Mouse (Mus musculus): ENCODE measurements at regions not wholly inside any gene's neighbourhood (a gene's known extent, or its start where the extent isn't known, plus 50 kb on each side); places are given as distances from the start of the nearest gene placed in this dataset.

DNA sequence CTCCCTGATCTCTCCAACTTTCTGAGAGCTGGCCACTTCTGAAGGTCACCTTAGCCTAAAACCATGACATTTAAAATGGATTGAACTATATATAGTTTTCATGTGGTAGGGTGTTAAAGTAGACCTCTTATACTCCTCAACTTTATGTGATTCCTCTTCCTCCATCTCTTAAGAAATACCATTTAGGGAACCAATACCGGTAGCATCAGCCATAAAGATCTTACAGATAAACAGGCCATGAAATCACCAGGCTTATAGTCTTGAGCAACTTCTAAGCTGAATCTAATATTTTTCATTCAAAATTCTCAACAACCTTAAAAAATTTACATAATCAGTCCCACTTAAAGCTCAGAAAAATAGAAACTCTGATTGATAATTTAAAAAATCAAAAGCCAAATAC is 56.2 kb downstream of the Rpl36a-ps1 start:
- DNase-seq (ENCODE audit: low read depth, low spot score) = no peak

DNA sequence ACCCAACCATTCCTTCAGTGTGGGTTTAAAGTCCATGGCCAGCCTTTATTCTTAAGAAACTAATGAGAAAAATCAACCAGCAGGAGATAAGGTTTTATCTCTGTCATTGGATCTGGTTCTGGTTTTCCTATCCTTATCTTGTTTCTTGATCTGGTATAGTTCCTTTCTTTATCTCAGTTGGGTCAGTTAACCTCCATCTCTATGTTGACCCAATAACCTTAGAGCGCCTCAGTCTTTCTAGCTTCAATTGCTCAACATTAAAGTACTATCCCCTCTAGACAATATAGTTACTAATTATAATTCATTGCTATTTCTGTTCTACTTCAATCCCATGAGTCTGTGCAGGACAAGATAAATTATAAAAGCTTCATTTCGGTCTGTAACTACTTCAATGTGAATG is 56.7 kb downstream of the Rpl36a-ps1 start:
- no peak for DNase-seq (ENCODE audit: low read depth, low spot score)

GRCm38 (mm10) chr14:98933371-98933916 is 60.7 kb downstream of the Rpl36a-ps1 start:
- no peak for DNase-seq (ENCODE audit: low read depth, low spot score)

DNA sequence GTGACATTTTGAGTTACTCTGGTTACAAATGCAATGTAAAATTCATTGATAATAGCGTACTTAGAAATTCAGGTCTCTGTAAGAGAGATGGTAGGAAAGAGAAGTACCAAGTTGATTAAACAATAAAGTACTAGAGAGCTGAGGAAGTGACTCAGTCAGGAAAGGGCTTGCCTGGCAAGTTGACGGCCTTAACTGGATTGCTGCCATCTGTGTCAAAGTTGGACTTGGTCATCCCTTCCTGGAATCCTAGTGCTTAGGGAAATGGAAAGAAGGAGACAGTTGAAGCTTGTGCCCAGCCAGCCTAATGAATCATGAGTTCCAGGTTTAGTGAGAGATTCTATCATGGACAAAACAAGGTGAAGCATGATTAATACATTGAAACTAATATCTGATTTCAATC is 64.8 kb downstream of the Rpl36a-ps1 start:
- DNase-seq (ENCODE audit: low read depth, low spot score) = no peak

DNA sequence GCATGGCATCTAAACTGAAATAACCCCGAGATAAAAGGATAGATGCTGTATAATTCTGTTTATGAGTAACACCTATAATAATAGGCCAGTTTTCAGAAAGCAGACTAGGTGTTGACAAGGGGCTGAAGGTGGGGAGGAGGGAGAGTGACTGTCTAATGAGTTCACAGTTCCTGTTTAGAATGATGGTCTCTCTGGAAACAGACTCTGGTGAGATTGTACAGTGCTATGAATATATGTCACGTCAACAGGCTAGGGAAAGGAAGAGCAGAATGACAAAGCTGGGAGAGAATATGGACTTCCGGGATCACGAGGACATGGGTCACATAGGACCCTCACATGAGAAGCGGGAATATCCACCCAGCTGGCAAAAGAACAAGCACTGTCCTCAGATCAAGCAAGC is 85.9 kb downstream of the Rpl36a-ps1 start:
- no peak for DNase-seq (ENCODE audit: low read depth, low spot score)

GRCm38 (mm10) chr14:98898876-98899275 is 95.2 kb downstream of the Rpl36a-ps1 start:
- no peak for DNase-seq (ENCODE audit: low read depth, low spot score)

- no peak for DNase-seq (ENCODE audit: low read depth, low spot score)
These were observed 96.7 kb downstream of the Rpl36a-ps1 start for GRCm38 (mm10) chr14:98897390-98897789.

GRCm38 (mm10) chr14:98895933-98896332 is 98.2 kb downstream of the Rpl36a-ps1 start:
- no peak for DNase-seq (ENCODE audit: low read depth, low spot score)

DNA sequence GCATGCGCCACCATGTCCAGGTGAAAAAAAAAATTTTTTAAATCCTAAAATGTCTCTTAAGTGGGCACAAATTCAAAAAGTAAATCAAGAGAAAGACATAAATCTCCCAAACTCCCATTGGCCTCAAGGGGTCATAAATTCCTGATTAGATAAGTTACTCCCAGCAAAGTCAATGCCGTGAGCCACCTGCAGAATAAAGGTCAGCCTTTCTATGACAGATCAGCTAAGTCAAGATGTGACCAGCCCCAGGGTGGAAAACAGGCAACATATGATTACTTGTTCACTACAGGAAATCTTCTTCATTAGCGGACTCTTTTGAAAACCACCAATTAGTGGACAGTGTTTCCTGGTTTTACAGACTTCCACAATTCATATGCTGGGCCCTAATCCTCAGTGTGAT is 101.4 kb downstream of the Rpl36a-ps1 start:
- no peak for DNase-seq (ENCODE audit: low read depth, low spot score)

DNA sequence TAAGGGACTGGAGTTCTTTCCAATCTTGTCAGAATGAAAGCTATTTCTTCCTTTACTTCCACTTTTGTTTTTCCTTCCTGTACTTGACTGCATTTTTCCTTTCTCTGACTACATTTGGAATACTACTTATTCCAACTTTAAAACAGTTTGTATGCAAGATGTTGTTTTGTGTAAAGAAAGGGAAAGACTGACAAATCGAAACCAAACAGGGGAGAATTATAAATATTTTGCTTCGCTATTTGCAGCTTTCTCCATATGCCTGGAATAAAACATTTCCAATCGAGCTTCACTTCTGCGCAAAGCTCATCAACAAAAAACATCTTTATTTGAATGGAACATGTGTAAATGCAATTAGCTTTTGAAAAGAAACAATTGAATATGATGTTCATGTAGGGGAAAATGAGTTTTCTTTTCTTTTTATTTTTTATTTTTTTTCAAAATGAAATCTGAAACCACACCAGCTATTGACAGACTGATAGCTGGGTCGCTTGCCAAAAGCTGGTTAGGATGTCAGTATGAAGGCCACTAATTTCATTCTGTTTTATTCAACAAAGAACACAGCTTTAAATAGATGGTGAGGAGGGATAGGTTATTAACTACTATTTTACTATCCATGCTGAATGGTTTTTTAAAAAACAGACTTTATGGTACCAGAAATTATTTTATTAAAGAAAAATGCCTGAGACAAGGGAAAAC is 102.7 kb downstream of the Rpl36a-ps1 start:
- no peak for DNase-seq (ENCODE audit: low read depth, low spot score)

DNA sequence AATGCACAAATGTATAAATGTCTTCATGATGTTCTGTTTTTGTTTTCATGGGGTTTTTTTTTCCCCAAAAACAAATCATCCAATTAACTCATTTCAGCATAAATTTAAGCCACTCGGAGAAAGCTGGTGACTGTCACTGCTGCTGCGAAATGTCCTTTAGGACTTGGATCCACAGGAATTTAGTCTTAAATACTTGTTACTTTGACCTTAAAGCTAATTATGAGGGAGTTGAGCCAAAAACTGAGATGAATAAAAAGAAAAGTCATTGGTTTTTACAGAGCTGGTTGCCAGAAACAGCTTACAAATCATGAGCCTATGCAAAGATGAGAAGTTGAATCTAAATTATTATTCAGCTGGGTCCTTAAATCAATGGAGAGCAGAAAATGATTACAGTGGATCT is 106.5 kb downstream of the Rpl36a-ps1 start:
- no peak for DNase-seq (ENCODE audit: low read depth, low spot score)

DNA sequence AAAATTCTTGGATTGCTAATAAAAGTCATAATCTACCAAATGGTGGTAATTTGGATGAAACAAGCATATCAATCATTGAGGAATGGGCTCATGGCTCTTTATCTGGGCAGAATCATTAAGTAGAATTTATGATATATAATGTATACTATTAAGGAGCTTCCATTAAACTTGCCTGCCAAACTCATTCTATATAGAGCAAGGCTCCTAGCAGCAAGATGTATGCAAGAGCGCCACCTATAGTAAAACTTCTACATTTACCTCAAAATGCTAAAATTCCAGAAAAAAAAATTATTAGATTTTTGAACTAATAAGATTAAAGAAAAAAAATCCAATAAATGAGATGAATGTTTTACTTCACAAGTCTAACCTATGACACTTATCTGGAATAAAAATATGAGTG is 107.1 kb downstream of the Rpl36a-ps1 start:
- DNase-seq (ENCODE audit: low read depth, low spot score) = no peak

DNA sequence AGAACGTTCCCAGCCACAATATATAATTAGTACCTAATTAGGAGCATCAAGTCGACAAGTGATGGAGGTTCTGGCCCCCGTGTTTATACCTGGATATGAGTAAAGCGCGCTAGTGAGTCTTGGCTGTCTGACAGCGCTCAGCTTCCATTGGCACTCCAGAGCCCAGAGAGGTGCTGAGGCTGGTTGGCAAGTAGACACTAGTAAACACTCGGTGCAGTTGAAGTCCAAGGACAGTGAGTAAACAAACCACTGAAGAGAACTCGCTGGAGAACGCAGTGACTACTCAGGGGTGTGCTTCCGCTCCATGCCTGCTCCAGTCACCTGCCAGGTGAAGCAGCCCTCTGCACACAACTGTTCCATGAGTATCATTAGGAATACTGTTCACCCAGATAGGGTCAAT is 111.5 kb downstream of the Rpl36a-ps1 start:
- DNase-seq (ENCODE audit: low read depth, low spot score) = no peak

- no peak for DNase-seq (ENCODE audit: low read depth, low spot score)
These were observed 116.2 kb downstream of the Rpl36a-ps1 start for GRCm38 (mm10) chr14:98877956-98878355.

GRCm38 (mm10) chr14:98873446-98873845 is 120.7 kb downstream of the Rpl36a-ps1 start:
- no peak for DNase-seq (ENCODE audit: low read depth, low spot score)

DNA sequence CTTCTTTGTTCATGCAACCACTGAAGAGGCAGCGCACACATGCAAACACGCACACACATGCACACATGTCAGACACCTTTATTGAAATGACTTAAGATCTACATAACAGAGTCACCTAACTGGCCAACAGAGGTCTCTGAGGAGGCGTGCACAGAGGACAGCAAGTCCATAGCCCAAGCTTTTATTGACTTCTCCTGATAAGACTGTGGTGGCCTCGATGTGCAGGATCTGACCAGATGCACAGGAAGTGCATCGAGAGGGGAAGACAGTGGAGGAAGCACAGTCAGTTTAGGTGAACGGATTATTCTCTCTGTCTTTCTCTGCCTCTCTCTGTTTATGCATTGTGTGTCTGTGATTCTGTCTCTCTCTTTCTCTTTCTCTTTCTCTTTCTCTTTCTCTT is 124.2 kb downstream of the Rpl36a-ps1 start:
- no peak for DNase-seq (ENCODE audit: low read depth, low spot score)

GRCm38 (mm10) chr14:98866880-98867279 is 127.2 kb downstream of the Rpl36a-ps1 start:
- no peak for DNase-seq (ENCODE audit: low read depth, low spot score)

DNA sequence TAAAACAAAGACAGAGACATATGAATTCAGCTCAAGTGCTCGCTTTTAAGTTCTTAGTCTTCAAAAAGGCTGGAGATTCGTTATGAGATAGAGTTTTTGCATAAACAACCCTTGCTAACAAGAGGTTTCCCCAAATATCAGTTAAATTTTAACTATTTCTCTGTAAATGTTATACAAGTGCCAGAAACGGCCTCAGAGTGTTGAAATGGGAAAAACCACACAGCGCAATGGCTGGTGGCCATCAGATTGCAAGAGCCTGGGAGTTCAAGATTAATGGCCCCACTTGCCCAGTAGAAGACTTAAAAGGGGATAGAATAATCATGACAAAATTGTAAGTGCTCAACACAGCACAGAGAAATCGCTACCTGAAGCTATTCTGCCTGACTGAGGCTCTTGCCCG is 130.1 kb downstream of the Rpl36a-ps1 start:
- no peak for DNase-seq (ENCODE audit: low read depth, low spot score)

DNA sequence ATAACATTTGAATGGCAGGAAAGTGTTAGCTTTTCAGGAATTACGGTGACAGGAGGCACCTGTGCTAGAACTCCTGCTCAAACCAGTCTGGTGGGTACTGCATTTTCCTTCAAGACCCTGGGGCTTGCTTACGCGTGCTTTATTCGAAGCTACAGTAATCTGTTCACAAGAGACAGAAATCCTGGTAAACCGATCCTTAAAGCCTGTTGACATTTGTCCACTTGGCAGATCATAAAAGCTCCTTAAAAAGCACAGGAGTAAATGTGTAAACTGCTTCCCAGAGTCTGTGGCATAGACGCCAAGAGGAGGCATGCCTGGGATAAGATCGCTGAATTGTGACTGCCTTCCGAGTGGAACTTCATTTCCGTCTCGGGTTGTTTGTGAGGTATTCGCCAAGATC is 130.5 kb downstream of the Rpl36a-ps1 start:
- DNase-seq (ENCODE audit: low read depth, low spot score) = no peak

DNA sequence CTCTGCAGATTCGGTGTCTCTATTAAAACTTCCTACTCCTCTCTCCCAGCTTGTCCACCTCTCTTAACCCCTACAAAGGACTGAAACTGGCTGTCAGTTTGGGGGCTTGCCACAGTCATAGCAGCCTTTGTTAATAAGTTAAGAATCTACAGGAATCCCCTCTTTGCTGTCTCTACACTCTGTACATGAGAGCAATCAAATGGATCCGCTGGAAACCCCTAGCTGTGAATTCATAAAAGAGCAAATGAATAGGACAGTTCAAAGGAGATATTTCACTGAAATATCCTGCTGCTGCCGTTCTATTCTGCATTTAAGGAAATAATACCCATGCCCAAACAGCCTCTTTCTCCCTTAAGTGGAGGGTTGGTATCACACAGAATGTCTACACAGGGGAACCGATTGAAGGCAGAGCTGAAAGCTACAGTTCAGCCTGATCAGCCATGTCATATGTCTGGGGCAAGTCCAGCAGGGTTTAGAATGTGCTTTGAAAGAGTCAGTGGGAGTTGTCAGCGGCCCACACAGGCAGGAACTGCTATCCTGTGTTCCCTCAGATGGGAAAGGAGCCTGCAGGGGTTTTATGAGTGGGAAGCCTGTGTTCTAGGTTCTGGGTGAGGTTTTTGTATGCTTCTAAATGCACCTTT is 131.9 kb downstream of the Rpl36a-ps1 start:
- DNase-seq (ENCODE audit: low read depth, low spot score) = no peak

DNA sequence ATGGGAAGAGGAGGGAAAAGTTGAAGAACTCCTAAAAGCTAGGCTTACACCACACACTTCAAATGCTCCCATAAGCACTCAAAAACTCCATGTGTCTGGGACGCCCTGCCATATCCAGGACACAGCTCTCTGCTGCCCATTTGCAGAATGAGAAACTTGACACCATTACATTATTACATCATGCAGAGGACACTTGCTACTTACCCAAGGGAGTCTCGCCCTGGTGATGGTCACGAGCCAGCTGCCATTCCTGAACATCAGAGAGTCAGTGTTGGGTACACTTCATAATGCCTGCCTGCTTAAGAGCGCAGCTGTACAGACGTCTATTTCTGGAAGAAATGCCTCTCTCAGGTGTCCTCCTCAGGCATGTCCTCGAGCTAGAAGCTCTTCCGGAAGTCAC is 135.3 kb downstream of the Rpl36a-ps1 start:
- no peak for DNase-seq (ENCODE audit: low read depth, low spot score)

DNA sequence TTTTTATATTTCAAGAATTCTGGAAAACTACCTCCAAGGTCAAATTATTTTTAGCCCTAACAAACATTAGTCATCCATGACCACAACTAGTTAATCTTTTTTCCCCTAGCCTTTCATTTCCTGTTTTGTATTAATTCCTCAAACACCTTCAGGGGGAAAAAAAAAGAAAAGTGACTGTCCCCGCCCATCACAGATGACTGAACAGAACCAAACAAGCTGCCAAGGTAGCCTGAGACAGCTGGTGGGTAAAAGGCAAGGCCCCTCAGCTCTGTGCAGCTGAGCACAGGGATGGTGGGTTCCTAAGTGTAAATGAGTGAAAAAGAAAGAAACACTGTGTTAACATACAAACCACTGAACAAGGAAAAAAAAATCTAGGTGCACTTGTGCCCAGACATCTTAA is 145.6 kb downstream of the Rpl36a-ps1 start:
- DNase-seq (ENCODE audit: low read depth, low spot score) = no peak

- DNase-seq (ENCODE audit: low read depth, low spot score) = no peak
These were observed 149.9 kb downstream of the Rpl36a-ps1 start for GRCm38 (mm10) chr14:98844221-98844620.
